Comparison of ENCODE assay signal across 24 mouse cellular contexts in the genomic region with DNA sequence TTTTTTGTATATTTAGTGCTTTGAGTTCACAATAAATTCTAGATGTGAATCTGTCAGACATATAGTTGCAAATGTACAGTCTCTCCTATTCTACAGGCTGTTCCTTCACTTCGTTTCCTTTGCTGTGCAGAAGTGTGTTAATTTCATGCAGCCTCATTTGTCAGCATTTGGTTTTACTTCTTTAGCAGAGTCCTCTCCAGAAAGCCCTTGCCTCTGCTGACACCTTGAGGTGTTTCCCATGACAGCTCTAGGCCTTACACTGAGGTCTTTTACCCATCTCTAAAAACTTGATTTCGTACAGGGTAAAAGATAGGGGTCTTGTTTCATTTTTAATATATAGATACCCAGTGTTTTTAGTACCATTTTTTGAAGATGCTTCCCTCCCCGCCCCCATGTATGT. TPM values are rescaled to one million over a fixed set of nuclear protein-coding genes. Genes with fewer than 3 reads are reported as not detected.
DNase-seq lines count a peak whose midpoint lies in the region; ATAC-seq and TF ChIP-seq lines count a peak whose summit lies in the region.
"Had no signal": no experiment of that assay in that cellular context is flagged by ENCODE, and none has a peak within 500 bp of the region (broad histone marks: within the 10 kb centered on the region; RNA-seq: fewer than 3 reads in every experiment).

No protein-coding gene starts in this region.

- no peak overlapping the region for H3K9ac ChIP-seq in forebrain, postnatal 0 days
- no peak overlapping the region for H3K9ac ChIP-seq in hindbrain, postnatal 0 days (replicated peaks; ENCODE audit: low read length)
- H3K9ac ChIP-seq in hindbrain, embryonic 16.5 days (ENCODE audit: low read depth, low read length), result no peak overlapping the region
- H3K9ac ChIP-seq: embryonic facial prominence, embryonic 12.5 days; heart, embryonic 12.5 days; hindbrain, embryonic 15.5 days had no signal

- peak; percentile 36 for TF ChIP-seq CTCF in forebrain, postnatal 0 days (IDR thresholded peaks at IDR 0.05; ENCODE audit: low read depth)
- TF ChIP-seq CTCF in hindbrain, postnatal 0 days (IDR thresholded peaks at IDR 0.05; ENCODE audit: low read depth), result peak; percentile 8; the same call in 1 of the 2 replicates

- H3K27ac ChIP-seq in forebrain, postnatal 0 days (ENCODE audit: low read depth, low read length), result no peak overlapping the region
- no peak overlapping the region for H3K27ac ChIP-seq in forebrain, embryonic 10.5 days
- H3K27ac ChIP-seq in hindbrain, postnatal 0 days, result no peak overlapping the region
- no peak overlapping the region for H3K27ac ChIP-seq in hindbrain, embryonic 16.5 days (ENCODE audit: low read depth, low read length)
- H3K27ac ChIP-seq: embryonic facial prominence, embryonic 12.5 days; heart, adult 2 months; hindbrain, embryonic 15.5 days had no signal

- H3K4me1 ChIP-seq in forebrain, postnatal 0 days (ENCODE audit: insufficient read depth), result no peaks in the 10 kb centered on the region
- no peaks in the 10 kb centered on the region for H3K4me1 ChIP-seq in forebrain, embryonic 10.5 days
- no peaks in the 10 kb centered on the region for H3K4me1 ChIP-seq in hindbrain, postnatal 0 days (ENCODE audit: insufficient read depth, low read length)
- no peaks in the 10 kb centered on the region for H3K4me1 ChIP-seq in hindbrain, embryonic 16.5 days (ENCODE audit: control insufficient read depth, insufficient read depth, low read depth, low read length)
- H3K4me1 ChIP-seq: embryonic facial prominence, embryonic 12.5 days; heart, embryonic 12.5 days; hindbrain, embryonic 15.5 days had no signal

- H3K27me3 ChIP-seq in forebrain, postnatal 0 days (ENCODE audit: insufficient read depth, low read length), result no peaks in the 10 kb centered on the region
- H3K27me3 ChIP-seq in forebrain, embryonic 10.5 days (ENCODE audit: poor library complexity, severe bottlenecking), result no peaks in the 10 kb centered on the region
- no peaks in the 10 kb centered on the region for H3K27me3 ChIP-seq in hindbrain, postnatal 0 days (ENCODE audit: insufficient read depth, low read length)
- H3K27me3 ChIP-seq in hindbrain, embryonic 16.5 days (replicated peaks; ENCODE audit: control insufficient read depth, insufficient read depth, low read length), result no peaks in the 10 kb centered on the region
- H3K27me3 ChIP-seq: embryonic facial prominence, embryonic 12.5 days; heart, embryonic 12.5 days; hindbrain, embryonic 15.5 days had no signal

- 73% methylated on average over 3 of the region's 3 CpGs for WGBS in forebrain, postnatal 0 days
- 90% methylated on average over 3 of the region's 3 CpGs for WGBS in forebrain, embryonic 10.5 days
- 72% methylated on average over 3 of the region's 3 CpGs for WGBS in hindbrain, postnatal 0 days
- 80% methylated on average over 3 of the region's 3 CpGs for WGBS in hindbrain, embryonic 16.5 days

- peak; percentile 4 for DNase-seq in forebrain, postnatal 0 days
- DNase-seq in forebrain, embryonic 10.5 days (ENCODE audit: extremely low spot score, low spot score), result no peak
- peak; percentile 27 for DNase-seq in hindbrain, postnatal 0 days (ENCODE audit: low spot score)
- DNase-seq in A20 (ENCODE audit: low read depth, low spot score) (peak; percentile 7), NIH3T3 (ENCODE audit: low read depth) (peak; percentile 30)
- no peak for DNase-seq in B cell, adult 2 months
- DNase-seq: adrenal gland, postnatal 25 days; cerebellum, adult 11 months; cerebellum, adult 8-10 months; cerebellum, postnatal 14 days; gastrocnemius, postnatal 36 days; heart, adult 2 months; heart, postnatal 36 days; kidney, adult 11 months; kidney, adult 9 months had no signal

- no peak overlapping the region for H3K4me2 ChIP-seq in forebrain, postnatal 0 days (ENCODE audit: low read depth)
- no peak overlapping the region for H3K4me2 ChIP-seq in hindbrain, postnatal 0 days (ENCODE audit: low read depth, low read length)
- H3K4me2 ChIP-seq in hindbrain, embryonic 16.5 days (ENCODE audit: low read length), result no peak overlapping the region
- H3K4me2 ChIP-seq: embryonic facial prominence, embryonic 12.5 days; heart, embryonic 12.5 days; hindbrain, embryonic 15.5 days had no signal

- ATAC-seq in forebrain, postnatal 0 days, result peak; percentile 40; the same call in 1 of the 2 replicates
- no peak for ATAC-seq in hindbrain, postnatal 0 days
- ATAC-seq in hindbrain, embryonic 16.5 days, result no peak
- ATAC-seq: activated CD4-positive, CD25-positive, alpha-beta regulatory T cell, adult 4 months; CD4-positive, CD25-positive, alpha-beta regulatory T cell, adult 4 months; forebrain, embryonic 16.5 days; Patski had no signal

- no peaks in the 10 kb centered on the region for H3K36me3 ChIP-seq in forebrain, postnatal 0 days (ENCODE audit: insufficient read depth)
- no peaks in the 10 kb centered on the region for H3K36me3 ChIP-seq in forebrain, embryonic 10.5 days (replicated peaks)
- H3K36me3 ChIP-seq in hindbrain, postnatal 0 days (ENCODE audit: insufficient read depth, low read length), result no peaks in the 10 kb centered on the region
- H3K36me3 ChIP-seq in hindbrain, embryonic 16.5 days (ENCODE audit: control insufficient read depth, insufficient read depth, low read length), result no peaks in the 10 kb centered on the region
- H3K36me3 ChIP-seq: embryonic facial prominence, embryonic 12.5 days; heart, embryonic 12.5 days; hindbrain, embryonic 15.5 days had no signal

- no peak overlapping the region for H3K4me3 ChIP-seq in forebrain, postnatal 0 days (ENCODE audit: low read depth, low read length)
- no peak overlapping the region for H3K4me3 ChIP-seq in forebrain, embryonic 10.5 days
- H3K4me3 ChIP-seq in hindbrain, postnatal 0 days (ENCODE audit: low read length), result no peak overlapping the region
- H3K4me3 ChIP-seq in hindbrain, embryonic 16.5 days (ENCODE audit: low read length), result no peak overlapping the region
- H3K4me3 ChIP-seq: embryonic facial prominence, embryonic 12.5 days; heart, adult 2 months; heart, embryonic 12.5 days; hindbrain, embryonic 15.5 days had no signal

- H3K9me3 ChIP-seq in forebrain, postnatal 0 days (ENCODE audit: low read length), result no peaks in the 10 kb centered on the region
- H3K9me3 ChIP-seq in forebrain, embryonic 10.5 days, result no peaks in the 10 kb centered on the region
- no peaks in the 10 kb centered on the region for H3K9me3 ChIP-seq in hindbrain, postnatal 0 days (ENCODE audit: low read length)
- H3K9me3 ChIP-seq in hindbrain, embryonic 16.5 days (ENCODE audit: control insufficient read depth, low read length), result no peaks in the 10 kb centered on the region
- H3K9me3 ChIP-seq: embryonic facial prominence, embryonic 12.5 days; heart, embryonic 12.5 days; hindbrain, embryonic 15.5 days had no signal

RNA-seq across cellular contexts. Expression of a gene that starts 54.2 kb away (rescaled TPM):
- 1.1 and 1.8 TPM in 2 replicates for total RNA-seq in forebrain, postnatal 0 days (2014; rRNA removed)
- polyA plus RNA-seq in forebrain, postnatal 0 days (2015; fragmentation: Nextera tagmentation; extraction: Ambion mirVana), result 0.16 and 0.44 TPM in 2 replicates
- 0.05 TPM in 2 replicates for polyA plus RNA-seq in forebrain, embryonic 10.5 days (2016; fragmentation: Nextera tagmentation; extraction: Ambion mirVana)
- 1.1 and 1.5 TPM in 2 replicates for total RNA-seq in hindbrain, postnatal 0 days (2014; rRNA removed)
- polyA plus RNA-seq in hindbrain, postnatal 0 days (2015; fragmentation: Nextera tagmentation; extraction: Ambion mirVana), result 0.34 and 0.37 TPM in 2 replicates
- polyA plus RNA-seq in hindbrain, embryonic 16.5 days (2015; fragmentation: Nextera tagmentation; extraction: Ambion mirVana), result 0.37 and 0.43 TPM in 2 replicates
- total RNA-seq: gastrocnemius, postnatal 36 days; MEL had no signal
- polyA plus RNA-seq: CD4-positive, CD25-positive, alpha-beta regulatory T cell, adult 4 months had no signal

Comparison
In these comparisons a context has a peak if more than half of its experiments do, and no peak if none do; other contexts are left out.
1. DNase-seq: peak in forebrain, postnatal 0 days (single experiment), hindbrain, postnatal 0 days (single experiment), A20 (single experiment) and NIH3T3 (single experiment); none in forebrain, embryonic 10.5 days (single experiment) and B cell, adult 2 months (0 of 2).